Mouse (Mus musculus) left cerebral cortex, adult 18-20 months (tissue): ENCODE measurements around the gene Taf1b. TPM values are rescaled to one million over a fixed set of nuclear protein-coding genes. Genes with fewer than 3 reads are reported as not detected.
A peak's percentile ranks its signal among the peaks of the same experiment; 100 is the strongest.

Experiments used
- DNase-seq, 2 experiments: peaks; one replicate each; pipeline ENCODE4 v3.0.0; 2021 to 2022; ENCODE audit warnings: low spot score in 2 of 2, mixed read lengths in 1 of 2
- total RNA-seq, 2 experiments: library from RNA; stranded (reverse); gene quantifications; 2 replicates each; pipeline ENCODE4 v1.2.3; 2021

Taf1b gene
- total RNA-seq, 2 experiments from 2014 or later: 28.3 to 29.6 TPM

DNA sequence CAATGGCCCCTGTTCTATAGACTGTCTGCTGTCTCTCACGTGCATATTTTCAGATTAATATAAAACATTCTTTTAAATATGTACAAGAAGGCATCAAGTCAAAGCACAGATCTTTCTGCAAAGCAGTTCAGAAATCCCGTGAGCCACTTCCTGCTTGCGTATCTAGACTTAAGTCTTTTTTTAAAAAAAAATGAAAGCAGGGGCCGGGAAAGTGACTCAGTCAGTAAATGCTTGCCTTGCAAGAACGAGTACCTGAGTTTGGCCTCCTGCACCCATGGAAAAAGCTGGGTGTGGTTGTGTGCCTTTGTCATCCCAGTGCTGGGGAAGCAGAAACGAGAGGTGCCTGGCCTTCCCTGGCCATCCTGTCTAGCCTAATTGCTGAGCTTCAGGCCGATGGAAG is 101.9 kb downstream of the Taf1b start:
- no peak for DNase-seq

DNA sequence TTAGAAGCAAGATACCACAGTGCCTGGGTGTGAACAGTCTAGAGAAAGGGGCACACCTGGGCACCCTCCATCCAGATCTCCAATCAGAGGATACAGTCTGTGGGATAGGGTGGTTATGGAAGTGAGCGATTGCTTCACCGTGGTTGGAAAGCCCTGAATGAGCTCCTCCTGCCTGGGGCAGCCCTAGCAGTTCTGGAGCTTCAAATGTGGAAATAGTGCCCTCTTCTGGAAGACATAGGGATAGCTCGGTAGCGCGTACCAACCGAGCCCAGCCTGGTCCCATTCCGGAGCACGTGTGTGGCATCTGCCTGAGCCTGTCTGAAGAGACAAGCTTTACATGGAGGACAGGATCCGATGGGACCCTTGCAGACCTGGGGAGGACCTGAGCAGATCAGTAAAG is 102.6 kb downstream of the Taf1b start:
- DNase-seq: peak; percentile 77 to 80

DNA sequence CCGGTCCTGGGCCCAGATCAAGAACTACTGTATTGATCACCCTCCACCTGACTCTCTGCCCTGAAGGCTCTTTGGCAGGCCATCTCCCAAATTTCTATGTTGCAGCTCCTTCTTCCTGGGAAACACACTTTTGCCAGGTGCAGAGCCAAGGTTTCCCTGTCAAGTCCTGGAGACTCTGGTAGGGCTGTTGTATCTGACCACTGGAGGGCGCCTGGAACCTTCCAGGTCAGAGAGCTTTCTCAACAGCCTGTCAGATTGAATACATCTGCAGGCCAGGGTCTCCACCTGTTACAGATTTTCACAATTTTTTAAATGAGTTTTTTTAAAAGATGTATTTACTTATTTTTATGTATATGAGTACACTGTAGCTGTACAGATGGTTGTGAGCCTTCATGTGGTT is 105.1 kb downstream of the Taf1b start:
- DNase-seq: peak; percentile 66 to 75

DNA sequence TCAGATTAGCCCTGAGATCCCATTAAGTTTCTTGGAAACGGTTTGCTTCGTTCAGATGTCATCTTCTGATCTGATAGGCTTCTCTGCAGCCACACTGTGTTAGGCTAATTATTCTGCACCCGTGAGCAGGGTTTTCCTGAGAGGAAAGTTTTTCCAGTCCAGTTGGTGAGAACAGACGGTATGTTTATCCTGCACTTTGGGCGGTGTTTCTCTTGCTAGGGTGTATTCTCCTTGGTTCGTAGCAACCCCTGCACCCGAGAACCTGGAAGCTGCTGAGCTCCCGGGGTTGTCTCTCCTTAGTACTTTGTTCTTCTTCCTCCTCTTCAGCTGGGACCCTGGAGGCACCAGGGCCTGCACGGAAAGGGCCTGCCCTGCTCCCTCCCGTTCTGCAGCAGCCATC is 108.0 kb downstream of the Taf1b start:
- no peak for DNase-seq

Other genes with a start within 250 kb of the Taf1b start
- 10 to 100 TPM; 10.8 to 14.2 TPM for gene Grhl1, start 73.9 kb downstream of the Taf1b start, total RNA-seq
- gene Klf11, start 152.9 kb downstream of the Taf1b start, total RNA-seq: 1 to 10 TPM; 5.7 to 5.9 TPM
- 10 to 100 TPM; 18.0 to 19.7 TPM for gene Cys1, start 183.5 kb downstream of the Taf1b start, total RNA-seq
- gene Rrm2, start 209.9 kb downstream of the Taf1b start, total RNA-seq: 1 to 10 TPM; 1.2 to 1.4 TPM